Mouse (Mus musculus): Measurements from ENCODE around the gene Dgka. TPM values are rescaled to one million over a fixed set of nuclear protein-coding genes. Genes with fewer than 3 reads are reported as not detected.
"Not testable (repeated sequence)": the region's sequence is repeated elsewhere in the genome, so short reads cannot be mapped to it uniquely, and the experiment has no call there.

The Dgka gene
- polyA plus RNA-seq, 1 experiment from 2014 or later, result 26.4 TPM

DNA sequence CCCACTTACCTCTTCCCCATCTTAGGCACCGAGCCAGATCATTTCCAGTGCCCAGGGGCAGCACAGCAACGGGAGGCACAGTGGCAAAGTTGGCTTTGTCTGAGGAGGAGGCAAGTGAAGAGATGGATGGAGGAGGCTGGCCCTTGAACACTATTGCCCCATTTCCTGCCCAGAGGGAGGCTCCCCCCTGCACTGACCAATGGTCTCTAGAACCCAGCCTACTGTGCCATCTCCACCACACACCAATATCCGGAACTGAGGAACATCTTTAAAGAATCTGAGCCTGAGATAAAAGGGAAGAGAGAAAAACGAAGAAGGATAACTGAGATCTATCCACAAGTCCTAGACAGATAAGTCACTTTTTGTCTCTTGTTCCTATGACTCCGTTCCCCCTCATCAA lies 16.6 kb downstream of the Dgka start:
- Histone ChIP-seq H3K4me2 (no peak overlapping the region), H3K27me3 (no peaks in the 10 kb centered on the region), H3K4me1 (peaks cover 3% of the 10 kb centered on the region; the same call in 1 of the 2 replicates), H3K4me3 (no peak overlapping the region), H3K9ac (no peak overlapping the region), H3K27ac (no peak overlapping the region), H3K36me3 (peaks cover 28% of the 10 kb centered on the region), H3K9me3 (no peaks in the 10 kb centered on the region)
- ATAC-seq (ENCODE audit: insufficient number of reproducible peaks, low FRiP score, low TSS enrichment, low read depth), result no peak
- 83% methylated on average over 5 of the region's 5 CpGs for WGBS

DNA sequence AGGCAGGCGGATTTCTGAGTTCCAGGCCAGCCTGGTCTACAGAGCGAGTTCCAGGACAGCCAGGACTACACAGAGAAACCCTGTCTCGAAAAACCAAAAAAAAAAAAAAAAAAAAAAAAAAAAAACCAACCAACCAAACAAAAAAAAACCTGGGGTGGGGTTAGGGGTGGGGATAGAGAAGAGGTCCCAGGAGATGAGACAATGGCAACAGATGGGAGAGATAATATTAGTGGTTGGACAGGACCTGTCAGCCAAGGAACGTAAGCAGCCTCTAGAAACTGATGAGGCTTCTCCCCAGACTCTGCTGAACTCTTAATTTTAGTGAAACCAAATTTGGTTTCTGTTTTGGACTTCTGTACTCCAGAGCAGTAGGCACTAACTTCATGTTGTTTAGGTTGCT lies 19.2 kb downstream of the Dgka start:
- not testable (repeated sequence) for H3K27me3 ChIP-seq; H3K4me2 ChIP-seq; H3K4me1 ChIP-seq; H3K4me3 ChIP-seq; ATAC-seq (ENCODE audit: insufficient number of reproducible peaks, low FRiP score, low TSS enrichment, low read depth); H3K9ac ChIP-seq; H3K27ac ChIP-seq; H3K9me3 ChIP-seq
- 76% methylated on average over 4 of the region's 4 CpGs for WGBS
- peaks cover 25% of the 10 kb centered on the region for H3K36me3 ChIP-seq

DNA sequence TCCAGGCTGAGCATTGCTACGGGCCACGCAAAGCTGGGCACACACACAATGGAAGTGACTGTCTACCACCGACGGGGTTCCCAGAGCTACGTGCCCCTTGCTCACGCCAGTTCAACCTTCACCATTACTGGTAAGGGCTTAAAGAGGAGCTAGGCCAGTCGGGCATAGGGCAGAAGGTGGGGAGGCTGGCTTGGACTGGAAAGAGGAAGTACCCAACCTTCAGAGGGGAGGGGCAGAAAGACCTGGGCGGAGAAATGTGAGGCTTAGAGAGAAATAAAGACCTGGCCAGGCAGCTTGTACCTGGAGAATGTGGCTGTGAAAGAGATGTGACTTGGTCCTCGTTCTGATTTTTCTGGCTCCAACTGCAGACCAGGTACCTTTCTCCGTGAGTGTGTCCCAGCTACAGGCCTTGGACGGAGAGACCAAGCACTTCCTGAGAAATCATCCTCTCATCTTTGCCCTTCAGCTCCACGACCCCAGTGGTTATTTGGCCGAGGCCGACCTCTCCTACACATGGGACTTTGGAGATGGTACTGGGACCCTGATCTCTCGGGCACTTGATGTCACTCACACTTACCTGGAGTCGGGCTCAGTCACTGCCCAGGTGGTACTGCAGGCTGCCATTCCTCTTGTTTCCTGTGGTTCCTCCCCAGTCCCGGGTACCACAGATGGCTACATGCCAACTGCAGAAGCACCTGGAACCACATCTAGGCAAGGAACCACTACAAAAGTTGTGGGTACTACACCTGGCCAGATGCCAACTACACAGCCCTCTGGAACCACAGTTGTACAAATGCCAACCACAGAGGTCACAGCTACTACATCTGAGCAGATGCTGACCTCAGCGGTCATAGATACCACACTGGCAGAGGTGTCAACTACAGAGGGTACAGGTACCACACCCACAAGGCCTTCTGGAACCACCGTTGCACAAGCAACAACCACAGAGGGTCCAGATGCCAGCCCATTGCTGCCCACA lies 28.8 kb downstream of the Dgka start:
- Histone ChIP-seq H3K27ac (no peak overlapping the region), H3K4me3 (no peak overlapping the region), H3K9ac (no peak overlapping the region), H3K4me2 (no peak overlapping the region), H3K9me3 (no peaks in the 10 kb centered on the region), H3K36me3 (peaks cover 17% of the 10 kb centered on the region), H3K27me3 (no peaks in the 10 kb centered on the region), H3K4me1 (no peaks in the 10 kb centered on the region)
- 82% methylated on average over 19 of the region's 19 CpGs for WGBS
- no peak for ATAC-seq (ENCODE audit: insufficient number of reproducible peaks, low FRiP score, low TSS enrichment, low read depth)

DNA sequence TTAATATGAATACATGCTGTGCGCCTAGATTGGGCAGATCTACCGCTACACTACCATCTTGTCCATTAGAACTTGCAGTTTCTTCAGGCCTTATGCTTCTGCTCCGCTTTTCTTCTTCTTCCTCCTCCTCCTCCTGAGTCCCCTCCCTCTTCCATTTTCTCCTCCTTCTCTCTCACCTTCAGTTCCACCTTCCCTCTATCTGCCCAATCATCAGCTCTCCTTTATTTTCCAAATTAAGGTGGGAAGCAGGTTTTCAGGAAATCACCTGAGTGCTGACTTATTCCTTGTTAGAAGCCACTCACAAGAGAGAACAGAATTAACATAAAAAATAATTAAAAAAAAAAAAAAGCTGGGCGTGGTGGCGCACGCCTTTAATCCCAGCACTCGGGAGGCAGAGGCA lies 33.3 kb downstream of the Dgka start:
- H3K36me3 ChIP-seq; H3K27ac ChIP-seq; H3K4me2 ChIP-seq; H3K4me3 ChIP-seq; H3K9ac ChIP-seq; H3K9me3 ChIP-seq; ATAC-seq (ENCODE audit: insufficient number of reproducible peaks, low FRiP score, low TSS enrichment, low read depth); H3K27me3 ChIP-seq; H3K4me1 ChIP-seq: not testable (repeated sequence)
- WGBS, result 93% methylated on average over 7 of the region's 7 CpGs

DNA sequence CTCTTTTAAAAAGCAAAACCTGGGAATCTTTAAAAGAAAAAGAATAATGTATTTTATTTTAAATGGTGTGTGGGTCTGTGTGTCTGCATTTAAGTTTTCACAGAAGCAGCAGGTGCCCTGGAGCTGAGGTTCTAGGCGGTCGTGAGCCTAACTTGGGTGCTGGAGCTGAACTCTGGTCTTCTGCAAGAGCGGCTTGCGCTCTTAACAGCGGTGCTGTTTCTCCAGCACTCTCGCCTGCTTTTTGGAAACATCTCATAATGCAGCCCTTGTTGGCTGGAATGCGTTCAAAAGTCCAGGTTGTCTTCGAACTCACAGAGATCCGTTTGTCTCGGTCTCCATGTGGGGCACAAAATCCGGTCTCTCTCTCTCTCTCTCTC lies 39.4 kb downstream of the Dgka start:
- Histone ChIP-seq H3K9me3 (no peaks in the 10 kb centered on the region), H3K27me3 (no peaks in the 10 kb centered on the region), H3K4me3 (peak overlapping the region; percentile 89), H3K9ac (peak overlapping the region; percentile 29; the same call in 1 of the 2 replicates), H3K27ac (peak overlapping the region; percentile 98), H3K36me3 (peaks cover 26% of the 10 kb centered on the region), H3K4me2 (peak overlapping the region; percentile 55), H3K4me1 (peaks cover 19% of the 10 kb centered on the region)
- no peak for ATAC-seq (ENCODE audit: insufficient number of reproducible peaks, low FRiP score, low TSS enrichment, low read depth)
- WGBS, result 7% methylated on average over 11 of the region's 11 CpGs

DNA sequence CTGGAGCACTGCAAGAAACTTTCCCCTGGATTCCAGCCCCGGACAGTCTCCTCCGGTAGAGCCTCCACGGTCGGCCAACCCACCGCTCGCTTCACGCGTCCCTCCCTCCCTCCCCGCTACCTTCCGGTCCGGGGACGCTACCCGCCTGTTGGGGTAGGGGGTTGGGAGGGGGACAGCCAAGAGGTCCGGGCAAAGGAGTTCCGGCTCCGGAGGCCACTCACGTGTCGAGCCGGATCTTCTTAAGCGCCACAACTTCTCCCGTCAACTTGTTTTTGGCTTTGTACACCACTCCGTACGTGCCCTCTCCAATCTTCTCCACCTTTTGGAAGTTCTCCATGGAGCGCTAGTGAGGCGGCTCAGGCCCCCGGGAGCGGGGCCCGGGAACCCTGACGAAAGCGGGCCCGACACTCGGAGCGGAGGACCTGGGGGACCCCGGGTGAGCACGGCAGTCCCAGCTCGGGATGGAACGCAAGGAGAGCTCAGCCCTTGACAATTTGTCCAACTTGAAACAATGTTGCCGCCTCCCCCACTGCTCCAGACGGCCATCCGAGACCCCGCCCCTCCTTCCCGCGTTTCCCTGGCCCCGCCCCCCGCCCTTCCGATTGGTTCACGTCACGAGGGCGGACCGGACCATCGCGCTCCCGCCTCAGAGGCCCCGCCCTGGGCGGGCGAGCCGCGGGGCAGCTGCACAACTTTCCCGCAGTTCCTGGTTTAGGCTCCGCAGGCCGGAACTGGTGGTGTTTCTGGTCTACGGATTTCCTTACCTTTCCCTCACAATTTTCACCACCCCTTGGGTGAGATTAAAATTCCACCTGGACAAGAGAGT lies 40.0 kb downstream of the Dgka start, which contains the start of gene Cdk2:
Cdk2 (minus strand) TSS at position 541 of the 826 bp plus-strand sequence.
- Histone ChIP-seq H3K4me2 (peak within 1 kb of the TSS; percentile 55), H3K27me3 (no peaks in the 10 kb centered on the region)
- WGBS, result under 1% methylated on average over 60 of the region's 62 CpGs

DNA sequence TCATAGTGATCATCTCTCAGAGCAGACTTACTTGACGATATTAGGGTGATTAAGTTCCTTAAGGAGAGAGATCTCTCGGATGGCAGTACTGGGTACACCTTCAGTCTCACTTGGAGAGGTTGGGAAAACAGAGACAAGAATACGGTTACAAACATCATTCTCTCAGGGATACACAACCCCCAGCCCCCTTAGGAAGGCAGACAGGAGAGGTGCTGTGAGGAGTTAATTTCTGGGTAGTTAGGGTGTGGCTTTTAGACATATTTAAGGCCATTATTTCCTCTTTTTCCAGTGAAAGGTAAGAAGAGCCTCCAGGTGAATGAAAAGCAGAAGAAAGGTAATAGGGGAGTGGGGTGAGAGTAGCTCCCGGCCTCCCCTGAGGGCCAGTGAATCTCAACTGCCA lies 40.8 kb downstream of the Dgka start, which contains the start of gene Pmel:
Pmel (plus strand) TSS at position 301 of the 400 bp plus-strand sequence.
- Histone ChIP-seq H3K4me2 (peak within 1 kb of the TSS; percentile 55), H3K27ac (peak within 1 kb of the TSS; percentile 98), H3K27me3 (no peaks in the 10 kb centered on the region), H3K9ac (peak within 1 kb of the TSS; percentile 84), H3K36me3 (peaks cover 40% of the 10 kb centered on the region), H3K4me1 (peaks cover 19% of the 10 kb centered on the region), H3K4me3 (peak within 1 kb of the TSS; percentile 89), H3K9me3 (no peaks in the 10 kb centered on the region)
- ATAC-seq (ENCODE audit: insufficient number of reproducible peaks, low FRiP score, low TSS enrichment, low read depth), result no peak
- 8% methylated on average over 4 of the region's 4 CpGs for WGBS

More for the DNA sequence above, 40.0 kb downstream of the Dgka start, which contains the start of gene Cdk2:
- Histone ChIP-seq H3K36me3 (peaks cover 32% of the 10 kb centered on the region), H3K4me3 (peak within 1 kb of the TSS; percentile 89), H3K27ac (peak within 1 kb of the TSS; percentile 98), H3K4me1 (peaks cover 19% of the 10 kb centered on the region), H3K9me3 (no peaks in the 10 kb centered on the region), H3K9ac (peak within 1 kb of the TSS; percentile 84)
- ATAC-seq (ENCODE audit: insufficient number of reproducible peaks, low FRiP score, low TSS enrichment, low read depth), result peak; percentile 90

DNA sequence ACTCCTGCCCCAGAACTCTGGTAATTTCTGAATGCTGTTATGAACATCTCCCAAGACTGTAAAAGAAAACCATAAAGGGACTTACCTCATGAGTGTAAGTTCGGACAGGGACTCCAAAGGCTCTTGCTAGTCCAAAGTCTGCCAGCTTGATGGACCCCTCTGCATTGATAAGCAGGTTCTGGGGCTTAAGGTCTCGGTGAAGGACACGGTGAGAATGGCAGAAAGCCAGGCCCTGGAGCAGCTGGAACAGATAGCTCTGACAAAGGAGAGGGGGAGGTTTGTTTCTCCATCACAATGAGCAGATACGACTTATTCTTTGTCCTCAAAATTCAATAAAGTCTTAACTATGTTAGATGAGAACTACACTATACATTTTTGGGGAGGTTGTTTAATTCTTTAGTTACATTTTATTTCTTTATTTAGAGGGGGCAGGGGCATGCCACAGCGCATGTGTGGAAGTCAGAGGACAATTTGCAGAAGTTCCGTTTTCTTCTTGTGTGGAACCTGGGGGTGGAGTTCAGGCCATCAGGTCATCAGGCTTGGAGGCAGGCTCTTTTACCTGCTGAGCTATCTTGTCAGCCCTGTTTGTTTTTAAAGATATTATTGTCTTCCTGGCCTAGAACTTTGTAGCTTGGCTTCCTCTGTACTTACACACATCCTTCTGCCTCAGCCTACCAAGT lies 42.2 kb downstream of the Dgka start:
- no peak overlapping the region for H3K4me3 ChIP-seq
- ATAC-seq (ENCODE audit: insufficient number of reproducible peaks, low FRiP score, low TSS enrichment, low read depth), result no peak
- no peak overlapping the region for H3K4me2 ChIP-seq
- no peak overlapping the region for H3K27ac ChIP-seq
- H3K27me3 ChIP-seq, result no peaks in the 10 kb centered on the region
- peaks cover 19% of the 10 kb centered on the region for H3K4me1 ChIP-seq
- no peak overlapping the region for H3K9ac ChIP-seq
- 81% methylated on average over 6 of the region's 6 CpGs for WGBS
- no peaks in the 10 kb centered on the region for H3K9me3 ChIP-seq
- H3K36me3 ChIP-seq, result peaks cover 51% of the 10 kb centered on the region

DNA sequence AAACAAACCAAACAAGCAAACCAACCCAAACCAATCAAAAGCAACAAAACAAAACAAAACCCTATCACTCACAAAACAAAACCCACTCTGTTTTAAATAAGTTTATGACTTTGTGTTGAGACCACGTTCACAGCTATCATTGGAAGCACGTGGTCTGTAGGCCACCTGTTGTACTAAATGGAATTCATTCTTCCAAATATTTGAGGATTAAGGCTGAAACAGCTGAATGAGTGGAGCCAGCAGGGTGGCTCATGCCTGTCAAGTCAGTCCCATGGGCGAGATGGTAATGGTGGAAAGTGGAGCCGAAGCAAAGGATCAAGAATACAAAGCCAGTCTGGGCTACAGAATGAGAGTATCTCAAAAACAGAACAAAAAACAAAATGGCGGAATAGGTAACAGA lies 43.9 kb downstream of the Dgka start:
- 88% methylated on average over 5 of the region's 5 CpGs for WGBS
- no peak overlapping the region for H3K27ac ChIP-seq
- H3K4me1 ChIP-seq, result peaks cover 19% of the 10 kb centered on the region
- no peaks in the 10 kb centered on the region for H3K27me3 ChIP-seq
- no peak overlapping the region for H3K9ac ChIP-seq
- no peaks in the 10 kb centered on the region for H3K9me3 ChIP-seq
- no peak overlapping the region for H3K4me3 ChIP-seq
- H3K36me3 ChIP-seq, result peaks cover 52% of the 10 kb centered on the region
- ATAC-seq (ENCODE audit: insufficient number of reproducible peaks, low FRiP score, low TSS enrichment, low read depth), result no peak
- no peak overlapping the region for H3K4me2 ChIP-seq

DNA sequence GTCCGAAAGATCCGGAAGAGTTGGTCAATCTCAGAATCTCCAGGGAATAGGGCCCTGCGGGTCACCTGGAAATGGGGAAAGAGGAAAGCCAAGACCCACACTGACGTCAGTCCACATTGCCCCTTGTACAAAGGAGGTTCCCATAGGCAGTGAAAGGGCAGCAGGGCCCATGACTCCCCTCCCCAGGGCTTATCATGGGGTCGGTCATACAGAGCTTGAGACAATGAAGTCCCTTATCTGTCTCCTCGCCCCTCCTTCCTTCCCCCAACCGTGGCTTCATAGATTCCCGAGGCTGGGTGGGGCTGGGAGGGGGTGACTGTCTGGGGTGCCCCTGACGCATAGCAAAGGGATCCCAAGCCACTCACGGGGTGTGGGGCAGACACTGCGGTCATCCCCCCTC lies 45.0 kb downstream of the Dgka start:
- Histone ChIP-seq H3K36me3 (peaks cover 52% of the 10 kb centered on the region), H3K9ac (no peak overlapping the region), H3K27me3 (no peaks in the 10 kb centered on the region), H3K4me1 (peaks cover 16% of the 10 kb centered on the region), H3K4me3 (no peak overlapping the region), H3K4me2 (no peak overlapping the region), H3K27ac (no peak overlapping the region), H3K9me3 (no peaks in the 10 kb centered on the region)
- ATAC-seq (ENCODE audit: insufficient number of reproducible peaks, low FRiP score, low TSS enrichment, low read depth), result no peak
- 82% methylated on average over 11 of the region's 11 CpGs for WGBS

DNA sequence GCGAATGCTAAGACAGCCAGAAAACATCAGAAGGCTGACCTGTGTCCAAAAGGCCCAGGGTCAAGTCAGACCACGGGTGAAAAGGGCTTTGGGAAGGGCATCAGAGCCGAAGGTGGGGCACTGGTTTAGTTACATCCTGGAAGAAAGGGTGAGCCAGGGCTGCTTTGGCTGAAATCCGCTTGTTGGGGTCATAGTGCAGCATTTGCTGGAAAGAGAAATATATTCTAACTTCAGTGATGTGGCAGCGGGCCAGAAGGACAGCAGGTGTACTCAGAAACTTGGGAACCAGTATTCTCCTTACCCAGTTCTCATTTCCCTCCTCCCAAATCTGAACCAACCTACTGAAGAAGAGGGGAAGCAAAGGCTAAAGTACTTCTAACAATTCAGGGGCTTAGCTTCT lies 45.6 kb downstream of the Dgka start:
- 88% methylated on average over 5 of the region's 5 CpGs for WGBS
- peaks cover 52% of the 10 kb centered on the region for H3K36me3 ChIP-seq
- H3K27ac ChIP-seq, result no peak overlapping the region
- ATAC-seq (ENCODE audit: insufficient number of reproducible peaks, low FRiP score, low TSS enrichment, low read depth), result no peak
- H3K9ac ChIP-seq, result no peak overlapping the region
- H3K4me3 ChIP-seq, result no peak overlapping the region
- no peaks in the 10 kb centered on the region for H3K9me3 ChIP-seq
- H3K4me2 ChIP-seq, result no peak overlapping the region
- peaks cover 13% of the 10 kb centered on the region for H3K4me1 ChIP-seq
- no peaks in the 10 kb centered on the region for H3K27me3 ChIP-seq
